Mouse (Mus musculus) embryonic facial prominence, embryonic 12.5 days (tissue): ENCODE measurements around the gene Vps41. TPM values are rescaled to one million over a fixed set of nuclear protein-coding genes. Genes with fewer than 3 reads are reported as not detected.

Source experiments
- ATAC-seq: fragments of 200-750 bp; cut with Nextera tagmentation; 2 replicates; pipeline ENCODE4 v1.8.0; 2017; ENCODE audit not compliant: insufficient number of reproducible peaks, insufficient read depth, low FRiP score, low TSS enrichment
- H3K27ac ChIP-seq: fragments of 300-500 bp; sonication (generic); 2 replicates; pipeline ENCODE4 v1.5.1; 2016; ENCODE audit warnings: mild to moderate bottlenecking
- H3K27me3 ChIP-seq: fragments of 300-500 bp; sonication (generic); 2 replicates; pipeline ENCODE4 v1.6.1; 2016; ENCODE audit warnings: mild to moderate bottlenecking, moderate library complexity
- H3K36me3 ChIP-seq: fragments of 300-500 bp; sonication (generic); 2 replicates; pipeline ENCODE4 v1.6.1; 2016; ENCODE audit warnings: mild to moderate bottlenecking
- H3K4me1 ChIP-seq: fragments of 300-500 bp; sonication (generic); 2 replicates; pipeline ENCODE4 v1.6.1; 2016
- H3K4me2 ChIP-seq: fragments of 300-500 bp; sonication (generic); replicated peaks from 2 replicates; pipeline ENCODE4 v1.6.1; 2016; ENCODE audit warnings: mild to moderate bottlenecking, moderate library complexity
- H3K4me3 ChIP-seq: fragments of 300-500 bp; sonication (generic); 2 replicates; pipeline ENCODE4 v1.5.1; 2016; ENCODE audit warnings: mild to moderate bottlenecking
- H3K9ac ChIP-seq: fragments of 300-500 bp; sonication (generic); 2 replicates; pipeline ENCODE4 v1.6.1; 2016; ENCODE audit warnings: mild to moderate bottlenecking, moderate library complexity
- H3K9me3 ChIP-seq: fragments of 300-500 bp; sonication (generic); 2 replicates; pipeline ENCODE4 v1.6.1; 2016; ENCODE audit warnings: mild to moderate bottlenecking, moderate library complexity
- WGBS: fragments of 180-500 bp; shearing (Covaris S2); methylation state at CpG from one replicate; pipeline ENCODE4 v1.1.7; 2016; 5-methylcytosine and 5-hydroxymethylcytosine counted together
- polyA plus RNA-seq: library from polyadenylated mRNA; unstranded; fragments of >200 nt; fragmentation: Nextera tagmentation; extraction: Ambion mirVana; gene quantifications from 2 replicates; pipeline ENCODE4 v1.2.1, GENCODE M21; 2016

Vps41 gene
- polyA plus RNA-seq, 1 experiment from 2014 or later: 78.2 TPM

GRCm38 (mm10) chr13:18896789-18897188 lies 179.7 kb downstream of the Vps41 start:
- H3K36me3 ChIP-seq: no peaks in the 10 kb centered on the region
- H3K9ac ChIP-seq: no peak overlapping the region
- H3K27ac ChIP-seq: no peak overlapping the region
- no peak for ATAC-seq
- H3K27me3 ChIP-seq: no peaks in the 10 kb centered on the region
- H3K9me3 ChIP-seq: no peaks in the 10 kb centered on the region
- no peak overlapping the region for H3K4me3 ChIP-seq
- H3K4me2 ChIP-seq: no peak overlapping the region
- WGBS: 94% methylated on average over 3 of the region's 3 CpGs
- no peaks in the 10 kb centered on the region for H3K4me1 ChIP-seq

GRCm38 (mm10) chr13:18903623-18904022 lies 186.5 kb downstream of the Vps41 start:
- no peak overlapping the region for H3K4me3 ChIP-seq
- H3K4me1 ChIP-seq: no peaks in the 10 kb centered on the region
- H3K27ac ChIP-seq: no peak overlapping the region
- no peaks in the 10 kb centered on the region for H3K9me3 ChIP-seq
- no peak overlapping the region for H3K9ac ChIP-seq
- WGBS: 82% methylated on average over 6 of the region's 6 CpGs
- no peak overlapping the region for H3K4me2 ChIP-seq
- H3K27me3 ChIP-seq: no peaks in the 10 kb centered on the region
- no peaks in the 10 kb centered on the region for H3K36me3 ChIP-seq
- no peak for ATAC-seq

GRCm38 (mm10) chr13:18914774-18915173 lies 197.7 kb downstream of the Vps41 start:
- 92% methylated on average over 4 of the region's 4 CpGs for WGBS
- no peak for ATAC-seq

More at GRCm38 (mm10) chr13:18914774-18915173, 197.7 kb downstream of the Vps41 start:
- no peak overlapping the region for H3K9ac ChIP-seq
- H3K4me1 ChIP-seq: no peaks in the 10 kb centered on the region
- no peak overlapping the region for H3K4me3 ChIP-seq
- H3K9me3 ChIP-seq: no peaks in the 10 kb centered on the region
- no peak overlapping the region for H3K4me2 ChIP-seq
- H3K36me3 ChIP-seq: no peaks in the 10 kb centered on the region
- no peaks in the 10 kb centered on the region for H3K27me3 ChIP-seq
- no peak overlapping the region for H3K27ac ChIP-seq

Other genes starting within 250 kb of the Vps41 start
- 3.0 and 3.3 TPM in 2 replicates for gene Amph, start 230.9 kb downstream of the Vps41 start, polyA plus RNA-seq